Comparison of ENCODE assay signal across 12 mouse cellular contexts in the genomic region with DNA sequence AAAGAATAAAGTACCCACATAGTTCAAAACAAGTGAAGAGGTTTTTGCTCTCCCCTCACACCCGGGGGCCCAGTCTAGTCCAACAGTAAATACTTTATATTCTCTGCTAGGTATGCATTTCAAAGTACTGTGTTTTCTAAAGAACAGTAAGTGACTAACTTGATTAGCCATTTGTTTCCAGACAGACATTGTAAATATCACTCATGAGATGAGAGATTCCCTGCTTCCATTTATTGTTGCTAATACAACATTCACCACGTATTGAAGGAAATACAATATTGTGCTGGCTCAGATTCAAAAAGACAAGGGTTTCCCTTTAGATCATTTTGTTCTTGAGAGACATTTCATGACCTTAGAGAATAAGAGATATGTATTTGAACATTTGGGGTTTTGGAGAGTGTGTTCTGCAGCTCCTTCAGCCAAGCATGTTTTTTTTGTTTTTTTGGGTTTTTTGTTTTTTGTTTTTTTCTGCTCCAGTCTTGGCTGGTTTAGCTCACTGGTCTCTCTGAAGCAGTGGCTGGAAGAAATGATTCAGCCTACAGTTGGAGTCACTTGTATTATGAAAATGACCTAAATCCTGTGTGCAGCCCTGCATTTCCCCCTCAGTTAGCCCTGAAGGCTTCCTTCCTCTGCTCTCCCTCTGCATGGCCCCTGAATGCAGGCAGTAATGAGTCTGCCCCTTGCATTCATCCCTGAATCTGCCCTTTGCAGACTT.
DNase-seq lines count a peak whose midpoint lies in the region; ATAC-seq and TF ChIP-seq lines count a peak whose summit lies in the region.
"Had no signal": no experiment of that assay in that cellular context is flagged by ENCODE, and none has a peak within 500 bp of the region (broad histone marks: within the 10 kb centered on the region; RNA-seq: fewer than 3 reads in every experiment).

No protein-coding gene starts in this region.

- TF ChIP-seq EP300 in MEL (IDR thresholded peaks at IDR 0.05; ENCODE audit: low read depth in 1 of 2, low read length in 2 of 2) = no peak; a peak in 1 of 4 replicates

- peaks cover 19% of the 10 kb centered on the region for H3K79me2 ChIP-seq in MEL (ENCODE audit: control insufficient read depth, insufficient read depth, low read length, poor library complexity)

- no peak for TF ChIP-seq CTCF in MEL (IDR thresholded peaks at IDR 0.05 in 2 of 3, conservative IDR thresholded peaks at IDR 0.05 in 1 of 3; ENCODE audit: control insufficient read depth in 1 of 3, insufficient read depth in 1 of 3, low read depth in 2 of 3, low read length in 3 of 3, poor library complexity in 1 of 3, severe bottlenecking in 1 of 3)

- H3K36me3 ChIP-seq in heart, embryonic 12.5 days = no peaks in the 10 kb centered on the region
- no peaks in the 10 kb centered on the region for H3K36me3 ChIP-seq in liver, embryonic 11.5 days (ENCODE audit: control insufficient read depth, insufficient read depth, low read length)
- H3K36me3 ChIP-seq in MEL (ENCODE audit: control insufficient read depth in 1 of 2, insufficient read depth in 2 of 2, low read length in 2 of 2) = peaks cover 0 to 56% of the 10 kb centered on the region in 2 experiments; a peak in 2 of 4 replicates
- H3K36me3 ChIP-seq in limb, embryonic 14.5 days (ENCODE audit: control insufficient read depth, insufficient read depth, low read length) = no peaks in the 10 kb centered on the region

- peak overlapping the region; percentile 38 for H3K4me2 ChIP-seq in heart, embryonic 12.5 days
- H3K4me2 ChIP-seq in liver, embryonic 11.5 days = peak overlapping the region; percentile 50; the same call in 1 of the 2 replicates
- H3K4me2 ChIP-seq in limb, embryonic 14.5 days (replicated peaks; ENCODE audit: low read depth, low read length, severe bottlenecking) = peak overlapping the region; percentile 47

- no peak overlapping the region for H3K9ac ChIP-seq in heart, embryonic 12.5 days
- H3K9ac ChIP-seq in liver, embryonic 11.5 days (ENCODE audit: low read depth, low read length) = no peak overlapping the region
- H3K9ac ChIP-seq in MEL (ENCODE audit: control insufficient read depth, low read depth, low read length, poor library complexity, severe bottlenecking) = peak overlapping the region; percentile 73
- no peak overlapping the region for H3K9ac ChIP-seq in limb, embryonic 14.5 days (ENCODE audit: low read depth, low read length, severe bottlenecking)

- no peaks in the 10 kb centered on the region for H3K27me3 ChIP-seq in heart, embryonic 12.5 days (replicated peaks)
- no peaks in the 10 kb centered on the region for H3K27me3 ChIP-seq in liver, embryonic 11.5 days (replicated peaks; ENCODE audit: control insufficient read depth, insufficient read depth, low read length)
- H3K27me3 ChIP-seq in MEL (ENCODE audit: control insufficient read depth in 1 of 2, insufficient read depth in 2 of 2, low read length in 2 of 2) = no peaks in the 10 kb centered on the region
- H3K27me3 ChIP-seq in limb, embryonic 14.5 days (ENCODE audit: control insufficient read depth, insufficient read depth, low read length) = no peaks in the 10 kb centered on the region

- ATAC-seq in heart, embryonic 12.5 days (ENCODE audit: insufficient number of reproducible peaks, low FRiP score) = no peak
- ATAC-seq in liver, embryonic 11.5 days (replicated peaks; ENCODE audit: low FRiP score) = no peak
- ATAC-seq in limb, embryonic 14.5 days (ENCODE audit: low FRiP score, low read depth) = no peak
- ATAC-seq: forebrain, embryonic 16.5 days had no signal

- H3K27ac ChIP-seq in heart, embryonic 12.5 days (ENCODE audit: poor library complexity, severe bottlenecking) = no peak overlapping the region
- H3K27ac ChIP-seq in liver, embryonic 11.5 days (ENCODE audit: low read depth, low read length) = no peak overlapping the region
- H3K27ac ChIP-seq in MEL (ENCODE audit: control insufficient read depth, low read depth, low read length) = peak overlapping the region; percentile 97
- H3K27ac ChIP-seq in limb, embryonic 14.5 days (replicated peaks; ENCODE audit: low read depth, low read length) = peak overlapping the region; percentile 48; the same call in 1 of the 2 replicates

- TF ChIP-seq POLR2A in MEL (IDR thresholded peaks at IDR 0.05; ENCODE audit: control insufficient read depth in 1 of 2, insufficient read depth in 1 of 2, low read depth in 1 of 2, low read length in 2 of 2, poor library complexity in 1 of 2) = no peak
- TF ChIP-seq POLR2A in limb, embryonic 14.5 days (IDR thresholded peaks at IDR 0.05; ENCODE audit: borderline replicate concordance, extremely low read depth, insufficient read depth, insufficient read length) = no peak

- peaks cover 18% of the 10 kb centered on the region for H3K4me1 ChIP-seq in heart, embryonic 12.5 days (replicated peaks)
- H3K4me1 ChIP-seq in liver, embryonic 11.5 days (replicated peaks; ENCODE audit: control insufficient read depth, insufficient read depth, low read length) = peaks cover 15% of the 10 kb centered on the region
- peaks cover 30 to 32% of the 10 kb centered on the region in 2 experiments for H3K4me1 ChIP-seq in MEL (ENCODE audit: control insufficient read depth in 1 of 2, insufficient read depth in 2 of 2, low read length in 2 of 2)
- peaks cover 32% of the 10 kb centered on the region for H3K4me1 ChIP-seq in limb, embryonic 14.5 days (ENCODE audit: control insufficient read depth, insufficient read depth, low read length)

- no peak for DNase-seq in heart, adult 8-10 months (ENCODE audit: low spot score)
- no peak for DNase-seq in liver, embryonic 11.5 days (ENCODE audit: low spot score)
- no peak for DNase-seq in liver
- peak; percentile 60 for DNase-seq in MEL (ENCODE audit: low read depth, low spot score)
- DNase-seq in limb, embryonic 14.5 days (ENCODE audit: low spot score) = no peak
- no peak for DNase-seq in cerebellum, postnatal 4 days (ENCODE audit: low spot score in 2 of 2)
- no peak for DNase-seq in cerebellum, adult 11 months
- DNase-seq: cerebellum, postnatal 36 days; heart, adult 2 months; lung, adult 2 months had no signal

- H3K9me3 ChIP-seq in heart, embryonic 12.5 days (replicated peaks) = no peaks in the 10 kb centered on the region
- no peaks in the 10 kb centered on the region for H3K9me3 ChIP-seq in liver, embryonic 11.5 days (ENCODE audit: control insufficient read depth, low read length)
- no peaks in the 10 kb centered on the region for H3K9me3 ChIP-seq in MEL (replicated peaks; ENCODE audit: insufficient read depth, low read length)
- H3K9me3 ChIP-seq in limb, embryonic 14.5 days (ENCODE audit: control insufficient read depth, low read length) = no peaks in the 10 kb centered on the region

- H3K4me3 ChIP-seq in heart, embryonic 12.5 days = 0 out of 2 replicates have a peak overlapping the region, but pooled peaks have one; percentile 34
- no peak overlapping the region for H3K4me3 ChIP-seq in liver, embryonic 11.5 days (ENCODE audit: low read depth, low read length)
- H3K4me3 ChIP-seq in MEL (ENCODE audit: control insufficient read depth in 1 of 2, insufficient read depth in 1 of 2, low read depth in 2 of 2, low read length in 2 of 2) = peak overlapping the region; percentile 62 to 97
- peak overlapping the region; percentile 29; the same call in 1 of the 2 replicates for H3K4me3 ChIP-seq in limb, embryonic 14.5 days (replicated peaks; ENCODE audit: low read length)

- 58% methylated on average over 2 of the region's 2 CpGs for WGBS in heart, embryonic 12.5 days
- 66% methylated on average over 2 of the region's 2 CpGs for WGBS in liver, embryonic 11.5 days
- 15% methylated on average over 2 of the region's 2 CpGs for WGBS in limb, embryonic 14.5 days

- no peak for TF ChIP-seq RAD21 in MEL (IDR thresholded peaks at IDR 0.05; ENCODE audit: low read depth, low read length)

TF ChIP-seq in MEL, 35 proteins besides CTCF, POLR2A, EP300 and RAD21:
- TF ChIP-seq GABPA (IDR thresholded peaks at IDR 0.05; ENCODE audit: low read depth, low read length) (no peak), MAFK (IDR thresholded peaks at IDR 0.05; ENCODE audit: borderline replicate concordance, low read depth, low read length) (no peak), E2F4 (IDR thresholded peaks at IDR 0.05; ENCODE audit: borderline replicate concordance, low read depth, low read length) (no peak), ZNF384 (IDR thresholded peaks at IDR 0.05; ENCODE audit: low read depth, low read length) (peak; percentile 69; the same call in 1 of the 2 replicates), MXI1 (IDR thresholded peaks at IDR 0.05; ENCODE audit: low read depth, low read length) (no peak), ZC3H11A (IDR thresholded peaks at IDR 0.05; ENCODE audit: low read depth, low read length) (no peak), HCFC1 (IDR thresholded peaks at IDR 0.05; ENCODE audit: low read depth, low read length) (no peak), MAX (IDR thresholded peaks at IDR 0.05; ENCODE audit: low read length) (peak; percentile 7; the same call in 1 of the 2 replicates)

Comparison
In these comparisons a context has a peak if more than half of its experiments do, and no peak if none do; other contexts are left out.
1. H3K27ac ChIP-seq: peak in MEL (single experiment) and limb, embryonic 14.5 days (single experiment); none in heart, embryonic 12.5 days (single experiment) and liver, embryonic 11.5 days (single experiment).
2. Peak in every context shown above with its lines, with median percentiles within 50 percentile points of each other: H3K4me2 ChIP-seq.